Mouse (Mus musculus) ES-Bruce4 (cell line): ENCODE data around the gene Selenon.

ENCODE experiments used
- CTCF ChIP-seq: IDR thresholded peaks from one replicate; pipeline ENCODE4 v1.8.1; 2011; ENCODE audit warnings: low read depth, low read length
- POLR2A ChIP-seq: IDR thresholded peaks from one replicate; pipeline ENCODE4 v1.8.1; 2011; ENCODE audit warnings: low read length; ENCODE audit not compliant: insufficient read depth

DNA sequence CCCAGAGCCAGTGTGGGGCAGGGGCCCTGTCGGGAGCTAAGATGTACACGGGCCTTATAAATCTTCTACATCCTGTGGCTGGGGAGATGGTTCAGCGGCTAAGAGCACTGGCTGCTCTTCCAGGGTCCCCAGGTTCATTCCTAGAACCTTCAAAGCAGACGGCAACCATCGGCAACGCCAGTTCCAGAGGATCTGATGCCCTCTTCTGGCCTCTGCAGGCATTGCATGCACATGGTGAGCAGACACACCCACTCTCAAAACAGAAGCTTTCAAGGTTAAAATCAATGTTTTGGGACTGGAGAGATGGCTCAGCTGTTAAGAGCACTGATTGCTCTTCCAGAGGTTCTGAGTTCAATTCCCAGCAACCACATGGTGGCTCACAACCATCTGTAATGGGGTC, 17.2 kb upstream of the Selenon start:
- TF ChIP-seq CTCF (peak; percentile 81), POLR2A (no peak)
